Mouse (Mus musculus) spleen, adult 2 months (tissue): ENCODE results near the gene Spata4.

Source experiments
- CTCF ChIP-seq: fragments of 200-500 bp; IDR thresholded peaks from 2 replicates; pipeline ENCODE4 v1.5.1; 2011; ENCODE audit warnings: mild to moderate bottlenecking, inconsistent platforms; ENCODE audit not compliant: insufficient read depth, insufficient read length, insufficient replicate concordance; ENCODE audit errors: extremely low read depth
- POLR2A ChIP-seq: fragments of 200-500 bp; IDR thresholded peaks from 2 replicates; pipeline ENCODE4 v1.6.1; 2011; ENCODE audit warnings: low read depth, low read length, inconsistent platforms

DNA sequence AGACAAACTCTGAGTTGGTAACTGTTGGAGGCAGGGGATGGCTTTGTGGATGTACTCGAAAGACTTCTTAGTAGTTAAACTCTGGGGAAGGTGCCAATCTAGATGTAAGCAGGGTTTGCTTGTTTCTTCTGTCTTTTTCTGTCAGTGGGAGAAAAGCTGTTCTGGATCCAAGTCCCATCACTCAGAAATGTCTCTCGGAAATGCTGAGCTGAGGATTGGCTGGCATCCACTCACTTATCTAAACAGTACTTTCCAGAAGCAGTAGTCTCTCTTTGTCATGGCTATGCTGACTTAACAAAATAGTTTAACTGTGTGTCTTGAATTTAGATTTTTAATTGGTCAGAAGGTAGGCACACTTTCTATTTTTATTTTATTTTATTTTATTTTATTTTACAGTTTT lies 33.4 kb upstream of the Spata4 start:
- no peak for TF ChIP-seq CTCF
- TF ChIP-seq POLR2A = no peak
